In genomic region chr13:102895894-102896293, GRCm38 (mm10) we compare ENCODE assay signal across 15 mouse cellular contexts.
A peak's percentile ranks its signal among the peaks of the same experiment; 100 is the strongest.
DNase-seq lines count a peak whose midpoint lies in the region; ATAC-seq lines count a peak whose summit lies in the region.
"Had no signal": no experiment of that assay in that cellular context is flagged by ENCODE, and none has a peak within 500 bp of the region (broad histone marks: within the 10 kb centered on the region; RNA-seq: fewer than 3 reads in every experiment).

No protein-coding gene starts in this region.

- ATAC-seq in embryonic facial prominence, embryonic 14.5 days (ENCODE audit: low read depth) = no peak
- ATAC-seq in inflammation-experienced regulatory T-cells, adult 6 months = peak; percentile 41

- H3K4me1 ChIP-seq in embryonic facial prominence, embryonic 14.5 days (ENCODE audit: control insufficient read depth, insufficient read depth, low read length) = peaks cover 29% of the 10 kb centered on the region
- H3K4me1 ChIP-seq in embryonic facial prominence, embryonic 10.5 days = peaks cover 54% of the 10 kb centered on the region

- no peak overlapping the region for H3K4me2 ChIP-seq in embryonic facial prominence, embryonic 14.5 days (ENCODE audit: low read depth, low read length)
- H3K4me2 ChIP-seq: neural tube, embryonic 15.5 days had no signal

- DNase-seq in embryonic facial prominence, embryonic 14.5 days (ENCODE audit: low spot score) = peak; percentile 38
- DNase-seq in embryonic facial prominence, embryonic 10.5 days (ENCODE audit: low spot score) = no peak
- DNase-seq in 3134 (ENCODE audit: extremely low read depth, insufficient read length, low spot score) = peak; percentile 68
- DNase-seq in NIH3T3 (ENCODE audit: low read depth) = peak; percentile 78
- DNase-seq in right cerebral cortex, postnatal 25 days = no peak
- DNase-seq in left cerebral cortex, adult 11 months (ENCODE audit: low spot score) = no peak
- no peak for DNase-seq in cerebellum, adult 18-20 months
- DNase-seq: cerebellum, adult 8-10 months; kidney, adult 8-10 months; layer of hippocampus, adult 9-11 months; lung, postnatal 36 days; spleen, adult 18-20 months; thymus, postnatal 25 days had no signal

- H3K27ac ChIP-seq in embryonic facial prominence, embryonic 14.5 days (replicated peaks; ENCODE audit: low read depth, low read length) = no peak overlapping the region
- no peak overlapping the region for H3K27ac ChIP-seq in embryonic facial prominence, embryonic 10.5 days (replicated peaks)
- H3K27ac ChIP-seq: neural tube, embryonic 15.5 days had no signal

- H3K9ac ChIP-seq in embryonic facial prominence, embryonic 14.5 days (ENCODE audit: low read depth, low read length) = no peak overlapping the region
- H3K9ac ChIP-seq: neural tube, embryonic 15.5 days had no signal

- no peak overlapping the region for H3K4me3 ChIP-seq in embryonic facial prominence, embryonic 14.5 days (ENCODE audit: low read depth, low read length)
- no peak overlapping the region for H3K4me3 ChIP-seq in embryonic facial prominence, embryonic 10.5 days
- H3K4me3 ChIP-seq: neural tube, embryonic 15.5 days had no signal

- no peaks in the 10 kb centered on the region for H3K9me3 ChIP-seq in embryonic facial prominence, embryonic 14.5 days (ENCODE audit: control insufficient read depth, low read length)
- H3K9me3 ChIP-seq in embryonic facial prominence, embryonic 10.5 days = no peaks in the 10 kb centered on the region
- H3K9me3 ChIP-seq: neural tube, embryonic 15.5 days had no signal

- WGBS in embryonic facial prominence, embryonic 14.5 days = 69% methylated on average over 6 of the region's 6 CpGs
- WGBS in embryonic facial prominence, embryonic 10.5 days = 76% methylated on average over 6 of the region's 6 CpGs

- H3K27me3 ChIP-seq in embryonic facial prominence, embryonic 14.5 days (replicated peaks; ENCODE audit: control insufficient read depth, insufficient read depth, low read length) = no peaks in the 10 kb centered on the region
- no peaks in the 10 kb centered on the region for H3K27me3 ChIP-seq in embryonic facial prominence, embryonic 10.5 days (replicated peaks; ENCODE audit: low read depth, poor library complexity, severe bottlenecking)
- H3K27me3 ChIP-seq: neural tube, embryonic 15.5 days had no signal

- no peaks in the 10 kb centered on the region for H3K36me3 ChIP-seq in embryonic facial prominence, embryonic 14.5 days (ENCODE audit: control insufficient read depth, insufficient read depth, low read length)
- no peaks in the 10 kb centered on the region for H3K36me3 ChIP-seq in embryonic facial prominence, embryonic 10.5 days (replicated peaks)
- H3K36me3 ChIP-seq: neural tube, embryonic 15.5 days had no signal

Comparison
In these comparisons a context has a peak if more than half of its experiments do, and no peak if none do; other contexts are left out.
1. DNase-seq: peak in embryonic facial prominence, embryonic 14.5 days (single experiment), 3134 (single experiment) and NIH3T3 (single experiment); none in embryonic facial prominence, embryonic 10.5 days (single experiment), right cerebral cortex, postnatal 25 days (single experiment), left cerebral cortex, adult 11 months (single experiment) and cerebellum, adult 18-20 months (0 of 2).